Comparison of ENCODE assay signal across 15 mouse cellular contexts in genomic region chr7:19926849-19927480, GRCm38 (mm10). TPM values are rescaled to one million over a fixed set of nuclear protein-coding genes. Genes with fewer than 3 reads are reported as not detected.
DNase-seq lines count a peak whose midpoint lies in the region; ATAC-seq and TF ChIP-seq lines count a peak whose summit lies in the region.
"Had no signal": no experiment of that assay in that cellular context is flagged by ENCODE, and none has a peak within 500 bp of the region (broad histone marks: within the 10 kb centered on the region; RNA-seq: fewer than 3 reads in every experiment).

No protein-coding gene starts in this region.

- peak; percentile 47 to 51 for DNase-seq in heart, adult 9 months (ENCODE audit: low spot score in 2 of 2)
- DNase-seq in heart, postnatal 14 days, result no peak
- peak; percentile 72 for DNase-seq in midbrain, embryonic 11.5 days (ENCODE audit: low spot score, missing footprints)
- DNase-seq in embryo, embryonic 11 days, result no peak
- DNase-seq in embryo, embryonic 10.5 days (ENCODE audit: low spot score), result no peak

- TF ChIP-seq CTCF in bone marrow macrophage, adult 2 months (IDR thresholded peaks at IDR 0.05; ENCODE audit: low read depth, low read length), result no peak

- no peaks in the 10 kb centered on the region for H3K36me3 ChIP-seq in midbrain, embryonic 11.5 days (ENCODE audit: control insufficient read depth, insufficient read depth, low read length)
- no peaks in the 10 kb centered on the region for H3K36me3 ChIP-seq in midbrain, embryonic 16.5 days (ENCODE audit: control insufficient read depth, insufficient read depth, low read length)
- H3K36me3 ChIP-seq in megakaryocyte, embryonic 14.5 days (replicated peaks; ENCODE audit: low read length), result no peaks in the 10 kb centered on the region
- H3K36me3 ChIP-seq: limb, embryonic 15.5 days; stomach, embryonic 15.5 days had no signal

- H3K4me1 ChIP-seq in midbrain, embryonic 11.5 days (ENCODE audit: control insufficient read depth, insufficient read depth, low read length), result no peaks in the 10 kb centered on the region
- H3K4me1 ChIP-seq in midbrain, embryonic 16.5 days (ENCODE audit: control insufficient read depth, insufficient read depth, low read length), result no peaks in the 10 kb centered on the region
- peaks cover 43% of the 10 kb centered on the region for H3K4me1 ChIP-seq in bone marrow macrophage, adult 2 months (ENCODE audit: control insufficient read depth, insufficient read depth, low read length)
- peaks cover 34% of the 10 kb centered on the region for H3K4me1 ChIP-seq in megakaryocyte, embryonic 14.5 days
- H3K4me1 ChIP-seq: limb, embryonic 15.5 days; stomach, embryonic 15.5 days had no signal

- intact Hi-C loops in heart, postnatal 14 days (cut with DNase I), result no loop called here

- 82% methylated on average over 2 of the region's 2 CpGs for WGBS in midbrain, embryonic 11.5 days
- WGBS in midbrain, embryonic 16.5 days, result 81% methylated on average over 2 of the region's 2 CpGs

- H3K27me3 ChIP-seq in midbrain, embryonic 11.5 days (ENCODE audit: control insufficient read depth, insufficient read depth, low read length), result no peaks in the 10 kb centered on the region
- H3K27me3 ChIP-seq in midbrain, embryonic 16.5 days (ENCODE audit: control insufficient read depth, insufficient read depth, low read depth, low read length), result no peaks in the 10 kb centered on the region
- H3K27me3 ChIP-seq in megakaryocyte, embryonic 14.5 days (replicated peaks), result peaks cover 51% of the 10 kb centered on the region
- H3K27me3 ChIP-seq: stomach, embryonic 15.5 days had no signal

- no peak overlapping the region for H3K27ac ChIP-seq in midbrain, embryonic 11.5 days (ENCODE audit: low read depth, low read length)
- H3K27ac ChIP-seq in midbrain, embryonic 16.5 days (ENCODE audit: low read length), result no peak overlapping the region
- H3K27ac ChIP-seq in bone marrow macrophage, adult 2 months (ENCODE audit: insufficient read depth, low read depth, low read length), result peak overlapping the region; percentile 22; the same call in 1 of the 2 replicates
- H3K27ac ChIP-seq: limb, embryonic 15.5 days; stomach, embryonic 15.5 days had no signal

- no peak overlapping the region for H3K4me3 ChIP-seq in midbrain, embryonic 11.5 days (ENCODE audit: low read depth, low read length)
- H3K4me3 ChIP-seq in midbrain, embryonic 16.5 days (ENCODE audit: low read depth, low read length), result no peak overlapping the region
- H3K4me3 ChIP-seq in bone marrow macrophage, adult 2 months (ENCODE audit: insufficient read depth, low read length), result no peak overlapping the region
- H3K4me3 ChIP-seq in megakaryocyte, embryonic 14.5 days (replicated peaks), result peak overlapping the region; percentile 46
- H3K4me3 ChIP-seq: limb, embryonic 15.5 days; myocyte; stomach, embryonic 15.5 days had no signal

- no peak overlapping the region for H3K9ac ChIP-seq in midbrain, embryonic 11.5 days (ENCODE audit: low read length)
- H3K9ac ChIP-seq in midbrain, embryonic 16.5 days (ENCODE audit: low read depth, low read length), result no peak overlapping the region
- H3K9ac ChIP-seq: limb, embryonic 15.5 days; stomach, embryonic 15.5 days had no signal

- H3K9me3 ChIP-seq in midbrain, embryonic 11.5 days (ENCODE audit: control insufficient read depth, low read length), result no peaks in the 10 kb centered on the region
- no peaks in the 10 kb centered on the region for H3K9me3 ChIP-seq in midbrain, embryonic 16.5 days (replicated peaks; ENCODE audit: control insufficient read depth, low read length, poor library complexity, severe bottlenecking)
- peaks cover 7% of the 10 kb centered on the region for H3K9me3 ChIP-seq in megakaryocyte, embryonic 14.5 days
- H3K9me3 ChIP-seq: limb, embryonic 15.5 days; stomach, embryonic 15.5 days had no signal

- no peak for TF ChIP-seq POLR2A in bone marrow macrophage, adult 2 months (IDR thresholded peaks at IDR 0.05; ENCODE audit: borderline replicate concordance, low read depth, low read length)

- ATAC-seq in midbrain, embryonic 11.5 days (ENCODE audit: low FRiP score), result no peak
- no peak for ATAC-seq in midbrain, embryonic 16.5 days
- ATAC-seq: intestine, embryonic 16.5 days had no signal

- no peak overlapping the region for H3K4me2 ChIP-seq in midbrain, embryonic 11.5 days
- H3K4me2 ChIP-seq in midbrain, embryonic 16.5 days (ENCODE audit: low read length), result no peak overlapping the region
- H3K4me2 ChIP-seq: limb, embryonic 15.5 days; stomach, embryonic 15.5 days had no signal

RNA-seq across cellular contexts. Expression of gene Pvr, which starts 6.0 kb away (rescaled TPM):
- 10 to 100 TPM; 20.0 to 25.6 TPM for total RNA-seq in heart, postnatal 14 days (2021)
- polyA plus RNA-seq in midbrain, embryonic 11.5 days (2014; fragmentation: Nextera tagmentation; extraction: Ambion mirVana), result 2.8 and 3.0 TPM in 2 replicates
- polyA plus RNA-seq in midbrain, embryonic 16.5 days (2015; fragmentation: Nextera tagmentation; extraction: Ambion mirVana), result 9.3 and 11.5 TPM in 2 replicates
- 13.0 and 16.9 TPM in 2 replicates for polyA plus RNA-seq in bone marrow macrophage, adult 2 months (2012; ENCODE audit: insufficient read depth, insufficient read length, missing spikeins)
- polyA plus RNA-seq in megakaryocyte, embryonic 14.5 days (2012; ENCODE audit: insufficient read depth, low replicate concordance), result 0.34 TPM in 1 of 2 replicates, not detected in the other

RNA-seq across cellular contexts. Expression of gene Igsf23, which starts 23.6 kb away (rescaled TPM):
- total RNA-seq in heart, postnatal 14 days (2021), result 1 to 10 TPM; 1.3 to 1.6 TPM
- 0.20 TPM in 1 of 2 replicates, not detected in the other for polyA plus RNA-seq in midbrain, embryonic 11.5 days (2014; fragmentation: Nextera tagmentation; extraction: Ambion mirVana)
- not detected in 2 replicates for polyA plus RNA-seq in midbrain, embryonic 16.5 days (2015; fragmentation: Nextera tagmentation; extraction: Ambion mirVana)
- not detected in 2 replicates for polyA plus RNA-seq in bone marrow macrophage, adult 2 months (2012; ENCODE audit: insufficient read depth, insufficient read length, missing spikeins)
- polyA plus RNA-seq in megakaryocyte, embryonic 14.5 days (2012; ENCODE audit: insufficient read depth, low replicate concordance), result not detected in 2 replicates
- total RNA-seq: left cerebral cortex, adult 18-20 months had no signal
- polyA plus RNA-seq: cortical plate, adult 2 months; limb, embryonic 15.5 days had no signal

RNA-seq across cellular contexts. Expression of gene Ceacam20, which starts 38.2 kb away (rescaled TPM):
- not detected for total RNA-seq in heart, postnatal 14 days (2021)
- polyA plus RNA-seq in midbrain, embryonic 11.5 days (2014; fragmentation: Nextera tagmentation; extraction: Ambion mirVana), result not detected in 2 replicates
- polyA plus RNA-seq in midbrain, embryonic 16.5 days (2015; fragmentation: Nextera tagmentation; extraction: Ambion mirVana), result not detected in 2 replicates
- not detected in 2 replicates for polyA plus RNA-seq in bone marrow macrophage, adult 2 months (2012; ENCODE audit: insufficient read depth, insufficient read length, missing spikeins)
- not detected in 2 replicates for polyA plus RNA-seq in megakaryocyte, embryonic 14.5 days (2012; ENCODE audit: insufficient read depth, low replicate concordance)
- total RNA-seq: left cerebral cortex, adult 18-20 months had no signal
- polyA plus RNA-seq: cortical plate, adult 2 months; frontal cortex, adult 2 months; limb, embryonic 15.5 days; myocyte had no signal

RNA-seq across cellular contexts. Expression of gene Ceacam19, which starts 39.2 kb away (rescaled TPM):
- total RNA-seq in heart, postnatal 14 days (2021), result not detected
- polyA plus RNA-seq in midbrain, embryonic 11.5 days (2014; fragmentation: Nextera tagmentation; extraction: Ambion mirVana), result not detected in 2 replicates
- polyA plus RNA-seq in midbrain, embryonic 16.5 days (2015; fragmentation: Nextera tagmentation; extraction: Ambion mirVana), result not detected in 2 replicates
- polyA plus RNA-seq in bone marrow macrophage, adult 2 months (2012; ENCODE audit: insufficient read depth, insufficient read length, missing spikeins), result 8.1 and 8.5 TPM in 2 replicates
- polyA plus RNA-seq in megakaryocyte, embryonic 14.5 days (2012; ENCODE audit: insufficient read depth, low replicate concordance), result not detected in 2 replicates
- total RNA-seq: left cerebral cortex, adult 18-20 months had no signal
- polyA plus RNA-seq: cortical plate, adult 2 months; frontal cortex, adult 2 months; intestine, embryonic 16.5 days had no signal

Comparison
In these comparisons a context has a peak if more than half of its experiments do, and no peak if none do; other contexts are left out.
1. DNase-seq: peak in heart, adult 9 months (2 of 2) and midbrain, embryonic 11.5 days (single experiment); none in heart, postnatal 14 days (0 of 2), embryo, embryonic 11 days (single experiment) and embryo, embryonic 10.5 days (single experiment).